Mouse (Mus musculus): ENCODE measurements around the gene Gm10065. TPM values are rescaled to one million over a fixed set of nuclear protein-coding genes. Genes with fewer than 3 reads are reported as not detected.
"Not testable (repeated sequence)": the region's sequence is repeated elsewhere in the genome, so short reads cannot be mapped to it uniquely, and the experiment has no call there.

Gm10065 gene
- polyA plus RNA-seq, 1 experiment from 2014 or later, result not detected

DNA sequence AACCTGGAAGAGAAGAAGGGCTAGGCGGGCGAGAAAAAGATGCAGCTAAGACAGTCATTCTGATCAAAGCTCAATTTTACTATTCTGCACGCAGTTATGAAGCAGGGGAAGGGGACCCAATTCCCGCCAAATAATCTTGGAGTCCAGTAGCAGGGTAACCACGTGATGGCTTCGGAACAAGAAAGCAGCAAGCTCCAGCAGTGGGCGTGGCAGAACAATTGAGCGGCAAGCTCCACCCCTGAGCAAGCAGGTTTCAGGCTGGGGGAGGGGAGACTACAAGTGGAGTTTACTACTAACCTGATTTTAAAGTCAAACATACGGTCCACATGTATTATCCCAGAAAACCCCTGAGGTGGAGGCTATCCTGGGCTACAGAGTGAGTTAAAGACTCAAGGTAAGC, 16.7 kb downstream of the Gm10065 start:
- not testable (repeated sequence) for H3K36me3 ChIP-seq; H3K27me3 ChIP-seq; H3K4me1 ChIP-seq (replicated peaks); H3K27ac ChIP-seq (replicated peaks); H3K4me2 ChIP-seq; H3K4me3 ChIP-seq; H3K9me3 ChIP-seq; H3K9ac ChIP-seq; ATAC-seq (ENCODE audit: low read depth)
- 48% methylated on average over 9 of the region's 9 CpGs for WGBS

DNA sequence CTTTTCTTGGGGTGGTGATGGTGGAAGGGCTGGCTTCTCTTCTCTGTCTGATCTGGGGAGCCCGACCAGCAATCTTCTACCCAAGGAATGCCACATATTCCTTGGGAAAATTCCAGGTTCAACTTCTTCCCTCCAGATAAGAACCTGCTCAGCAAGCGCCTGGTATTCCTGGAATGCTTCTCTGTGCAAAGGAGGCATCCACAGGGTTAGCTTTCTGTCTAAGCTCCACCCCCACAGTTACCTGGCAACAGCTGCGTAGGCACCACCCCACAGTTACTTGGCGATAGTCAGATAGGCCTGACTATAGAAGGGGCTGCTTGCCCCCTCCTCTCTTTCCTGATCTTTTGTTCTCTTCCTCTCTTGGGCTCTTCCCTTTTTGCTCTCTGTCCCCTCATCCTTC, 22.9 kb downstream of the Gm10065 start:
- H3K27ac ChIP-seq (replicated peaks), result no peak overlapping the region
- 17% methylated on average over 4 of the region's 4 CpGs for WGBS
- no peak overlapping the region for H3K4me3 ChIP-seq

GRCm38 (mm10) chr13:21454133-21454532, 25.1 kb downstream of the Gm10065 start:
- H3K4me2 ChIP-seq, result peak overlapping the region; percentile 84; the same call in 1 of the 2 replicates
- no peak for ATAC-seq (ENCODE audit: low read depth)

More for the DNA sequence above, 22.9 kb downstream of the Gm10065 start:
- Histone ChIP-seq H3K9me3 (no peaks in the 10 kb centered on the region), H3K27me3 (peaks cover 26% of the 10 kb centered on the region), H3K4me1 (replicated peaks) (peaks cover 15% of the 10 kb centered on the region), H3K4me2 (no peak overlapping the region), H3K36me3 (0 out of 2 replicates have a peak, but pooled peaks cover 3% of the 10 kb centered on the region), H3K9ac (no peak overlapping the region)
- no peak for ATAC-seq (ENCODE audit: low read depth)

DNA sequence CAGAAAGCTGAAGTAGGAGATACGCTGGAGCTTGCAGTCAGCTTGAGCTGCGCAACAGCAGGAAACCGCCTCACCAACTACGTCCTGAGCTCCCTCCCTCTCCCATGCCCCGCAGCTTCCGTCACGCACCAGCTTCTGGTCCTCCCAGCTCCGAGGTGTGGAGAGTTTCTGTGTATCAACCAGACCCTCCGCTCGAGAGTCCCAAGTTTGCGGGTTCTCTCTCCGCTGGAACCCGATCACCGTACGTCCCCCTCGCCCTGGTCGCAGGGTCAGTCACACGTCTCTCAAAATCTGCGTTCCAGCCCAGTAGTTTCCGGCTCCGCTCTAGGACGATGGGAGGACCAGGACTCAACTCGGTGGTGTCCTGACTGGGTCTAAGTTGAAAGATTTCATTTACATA, 25.8 kb downstream of the Gm10065 start, which contains the start of gene Zscan26:
Gene Zscan26, minus strand, starts transcription at position 282 of the 400 bp plus-strand sequence.
- peak; percentile 92 for ATAC-seq (ENCODE audit: low read depth)
- under 1% methylated on average over 23 of the region's 23 CpGs for WGBS
- Histone ChIP-seq H3K36me3 (0 out of 2 replicates have a peak, but pooled peaks cover 11% of the 10 kb centered on the region), H3K4me3 (peak within 1 kb of the TSS; percentile 81), H3K27me3 (peaks cover 26% of the 10 kb centered on the region), H3K9me3 (no peaks in the 10 kb centered on the region), H3K4me1 (replicated peaks) (peaks cover 15% of the 10 kb centered on the region), H3K4me2 (peak within 1 kb of the TSS; percentile 84), H3K9ac (peak within 1 kb of the TSS; percentile 76), H3K27ac (replicated peaks) (peak within 1 kb of the TSS; percentile 68)

More at GRCm38 (mm10) chr13:21454133-21454532, 25.1 kb downstream of the Gm10065 start:
- 97% methylated on average over 3 of the region's 3 CpGs for WGBS
- Histone ChIP-seq H3K9me3 (no peaks in the 10 kb centered on the region), H3K4me3 (no peak overlapping the region), H3K9ac (no peak overlapping the region), H3K36me3 (0 out of 2 replicates have a peak, but pooled peaks cover 7% of the 10 kb centered on the region), H3K27me3 (peaks cover 26% of the 10 kb centered on the region), H3K27ac (replicated peaks) (no peak overlapping the region), H3K4me1 (replicated peaks) (peaks cover 15% of the 10 kb centered on the region)

DNA sequence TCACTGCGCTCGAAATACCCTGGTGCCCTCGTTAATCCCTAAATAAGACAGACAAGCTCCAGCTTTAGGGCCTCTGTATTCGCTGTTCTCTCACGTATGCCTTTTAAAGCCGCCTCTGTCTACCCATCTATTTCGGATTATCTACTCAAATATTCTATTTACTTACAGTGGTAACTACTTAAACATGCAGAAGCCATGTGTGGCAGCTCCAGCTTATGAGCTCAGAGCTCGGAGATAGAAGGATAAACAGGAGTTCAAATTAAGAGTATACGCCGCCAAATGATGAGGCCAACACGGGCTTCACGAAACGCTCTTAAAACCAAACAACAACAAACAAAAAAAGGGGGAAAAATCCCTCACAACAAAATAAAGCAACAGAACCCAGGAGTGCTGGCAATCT, 26.2 kb downstream of the Gm10065 start:
- H3K9me3 ChIP-seq, result no peaks in the 10 kb centered on the region
- peak overlapping the region; percentile 68 for H3K27ac ChIP-seq (replicated peaks)
- WGBS, result 5% methylated on average over 13 of the region's 13 CpGs
- peaks cover 14% of the 10 kb centered on the region for H3K36me3 ChIP-seq
- ATAC-seq (ENCODE audit: low read depth), result peak; percentile 51; the same call in 1 of the 2 replicates
- peaks cover 15% of the 10 kb centered on the region for H3K4me1 ChIP-seq (replicated peaks)
- H3K27me3 ChIP-seq, result peaks cover 26% of the 10 kb centered on the region
- H3K9ac ChIP-seq, result peak overlapping the region; percentile 76
- H3K4me3 ChIP-seq, result peak overlapping the region; percentile 81
- peak overlapping the region; percentile 84 for H3K4me2 ChIP-seq

GRCm38 (mm10) chr13:21447856-21448614, 31.2 kb downstream of the Gm10065 start:
- H3K9ac ChIP-seq, result no peak overlapping the region
- ATAC-seq (ENCODE audit: low read depth), result no peak
- peaks cover 62% of the 10 kb centered on the region for H3K36me3 ChIP-seq
- no peak overlapping the region for H3K4me3 ChIP-seq
- 85% methylated on average over 16 of the region's 16 CpGs for WGBS
- no peak overlapping the region for H3K27ac ChIP-seq (replicated peaks)
- H3K4me2 ChIP-seq, result no peak overlapping the region
- no peaks in the 10 kb centered on the region for H3K9me3 ChIP-seq
- no peaks in the 10 kb centered on the region for H3K27me3 ChIP-seq
- H3K4me1 ChIP-seq (replicated peaks), result peaks cover 15% of the 10 kb centered on the region

GRCm38 (mm10) chr13:21446796-21447195, 32.4 kb downstream of the Gm10065 start:
- Histone ChIP-seq H3K27me3 (no peaks in the 10 kb centered on the region), H3K9me3 (no peaks in the 10 kb centered on the region), H3K9ac (no peak overlapping the region), H3K27ac (replicated peaks) (no peak overlapping the region), H3K4me1 (replicated peaks) (peaks cover 4% of the 10 kb centered on the region), H3K4me3 (no peak overlapping the region), H3K4me2 (no peak overlapping the region), H3K36me3 (peaks cover 63% of the 10 kb centered on the region)
- 91% methylated on average over 9 of the region's 9 CpGs for WGBS
- no peak for ATAC-seq (ENCODE audit: low read depth)

DNA sequence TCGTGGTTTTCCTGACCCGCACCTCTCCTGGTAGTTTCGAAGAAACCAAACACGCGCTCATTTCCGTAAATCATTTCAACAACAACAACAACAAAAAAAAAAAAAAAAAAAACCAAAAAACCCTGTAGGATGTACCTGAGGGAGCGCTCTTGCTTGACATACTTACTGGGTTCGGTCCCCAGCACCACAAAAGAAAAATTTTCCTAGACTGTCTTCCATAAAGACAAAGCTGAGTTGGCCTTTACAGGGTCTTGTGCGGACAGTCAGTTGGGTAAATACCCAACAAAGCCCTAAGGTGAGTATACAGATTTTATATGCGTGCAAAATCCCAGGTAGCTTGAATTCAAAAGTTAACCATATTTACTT, 38.1 kb downstream of the Gm10065 start:
- peak overlapping the region; percentile 83 for H3K27ac ChIP-seq (replicated peaks)
- peak overlapping the region; percentile 85 for H3K9ac ChIP-seq
- H3K4me3 ChIP-seq, result peak overlapping the region; percentile 57
- no peaks in the 10 kb centered on the region for H3K27me3 ChIP-seq
- H3K4me1 ChIP-seq (replicated peaks), result peaks cover 18% of the 10 kb centered on the region
- ATAC-seq (ENCODE audit: low read depth), result peak; percentile 29
- H3K9me3 ChIP-seq, result no peaks in the 10 kb centered on the region
- WGBS, result 17% methylated on average over 10 of the region's 10 CpGs
- H3K36me3 ChIP-seq, result peaks cover 31% of the 10 kb centered on the region
- peak overlapping the region; percentile 80 for H3K4me2 ChIP-seq

GRCm38 (mm10) chr13:21440503-21441206, 38.6 kb downstream of the Gm10065 start, which contains the start of gene Pgbd1:
Gene Pgbd1, minus strand, starts transcription at chr13:21441058.
- H3K9ac ChIP-seq, result peak within 1 kb of the TSS; percentile 85
- ATAC-seq (ENCODE audit: low read depth), result peak; percentile 99
- H3K4me2 ChIP-seq, result peak within 1 kb of the TSS; percentile 80
- H3K4me3 ChIP-seq, result peak within 1 kb of the TSS; percentile 57
- H3K27me3 ChIP-seq, result no peaks in the 10 kb centered on the region
- under 1% methylated on average over 32 of the region's 32 CpGs for WGBS
- H3K4me1 ChIP-seq (replicated peaks), result peaks cover 18% of the 10 kb centered on the region
- peaks cover 27% of the 10 kb centered on the region for H3K36me3 ChIP-seq
- no peaks in the 10 kb centered on the region for H3K9me3 ChIP-seq
- peak within 1 kb of the TSS; percentile 83 for H3K27ac ChIP-seq (replicated peaks)

DNA sequence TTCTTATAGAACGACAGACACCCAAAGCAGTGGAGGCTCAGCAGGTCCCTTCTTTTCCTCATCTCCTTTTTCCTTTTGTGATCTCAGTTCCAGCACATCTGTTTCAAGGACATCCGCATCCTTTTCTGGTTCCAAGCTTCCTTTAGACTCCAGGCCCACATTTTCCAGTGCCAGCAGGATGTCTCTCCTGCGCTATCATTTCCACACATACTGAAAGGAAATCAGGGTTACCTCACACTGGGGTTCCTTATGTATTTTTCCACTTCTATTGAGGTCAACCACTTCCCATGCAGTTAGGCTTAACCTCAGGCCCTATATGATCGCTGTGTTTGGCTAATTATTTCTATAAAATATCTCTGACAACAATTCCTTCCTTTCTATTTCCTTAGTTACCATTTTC, 43.8 kb downstream of the Gm10065 start:
- H3K9me3 ChIP-seq, result no peaks in the 10 kb centered on the region
- WGBS, result 83% methylated on average over 4 of the region's 4 CpGs
- no peak overlapping the region for H3K4me3 ChIP-seq
- no peak overlapping the region for H3K27ac ChIP-seq (replicated peaks)
- no peak for ATAC-seq (ENCODE audit: low read depth)
- no peaks in the 10 kb centered on the region for H3K27me3 ChIP-seq
- H3K36me3 ChIP-seq, result no peaks in the 10 kb centered on the region
- no peak overlapping the region for H3K9ac ChIP-seq
- H3K4me1 ChIP-seq (replicated peaks), result peaks cover 9% of the 10 kb centered on the region
- H3K4me2 ChIP-seq, result no peak overlapping the region

Data from neural tube, embryonic 13.5 days (tissue).